Comparison of ENCODE assay signal across 16 mouse cellular contexts in genomic region chr7:83161226-83161625, GRCm38 (mm10).
DNase-seq lines count a peak whose midpoint lies in the region; TF ChIP-seq lines count a peak whose summit lies in the region.
"Had no signal": no experiment of that assay in that cellular context is flagged by ENCODE, and none has a peak within 500 bp of the region (broad histone marks: within the 10 kb centered on the region; RNA-seq: fewer than 3 reads in every experiment).

No protein-coding gene starts in this region.

- H3K4me3 ChIP-seq in left cerebral cortex, adult 2 months = no peak overlapping the region
- H3K4me3 ChIP-seq: embryonic facial prominence, embryonic 12.5 days; forebrain, embryonic 15.5 days; heart, embryonic 13.5 days; hindbrain, embryonic 15.5 days had no signal

- TF ChIP-seq CTCF in left cerebral cortex, adult 2 months (IDR thresholded peaks at IDR 0.05) = no peak

- H3K27ac ChIP-seq in left cerebral cortex, adult 2 months = peak overlapping the region; percentile 80
- H3K27ac ChIP-seq: embryonic facial prominence, embryonic 12.5 days; forebrain, embryonic 15.5 days; heart, embryonic 13.5 days; hindbrain, embryonic 15.5 days had no signal

- peak; percentile 19 to 32 for DNase-seq in frontal cortex, postnatal 36 days (ENCODE audit: low spot score in 2 of 2)
- no peak for DNase-seq in frontal cortex, postnatal 10 days (ENCODE audit: low spot score in 2 of 2)
- DNase-seq in left cerebral cortex, adult 2 months (ENCODE audit: extremely low spot score in 1 of 2, low spot score in 2 of 2) = peak in 1 of 2 experiments; percentile 15
- no peak for DNase-seq in left cerebral cortex, postnatal 36 days (ENCODE audit: low spot score in 2 of 2)
- peak; percentile 79 for DNase-seq in brain, adult 2 months (ENCODE audit: low read depth, low spot score)
- peak; percentile 64 for DNase-seq in telencephalon, adult 2 months (ENCODE audit: low read depth, low spot score)
- DNase-seq: adrenal gland, adult 2 months; adrenal gland, postnatal 25 days; cerebellum, adult 8-10 months; cerebellum, postnatal 14 days; gastrocnemius, postnatal 14 days; heart, postnatal 36 days had no signal

- intact Hi-C loops in left cerebral cortex, adult 2 months (cut with DNase I) = loop anchor here (5.0 kb wide), 3 partner anchors 99 to 294 kb away; partner anchors contain the start of gene Mex3b
- intact Hi-C loops in left cerebral cortex, postnatal 36 days (cut with DNase I) = no loop called here

Comparison
In these comparisons a context has a peak if more than half of its experiments do, and no peak if none do; other contexts are left out.
1. DNase-seq: peak in frontal cortex, postnatal 36 days (2 of 2), brain, adult 2 months (single experiment) and telencephalon, adult 2 months (single experiment); none in frontal cortex, postnatal 10 days (0 of 2) and left cerebral cortex, postnatal 36 days (0 of 2).